Mouse (Mus musculus) intestine, postnatal 0 days (tissue): ENCODE results near the gene Abtb2. TPM values are rescaled to one million over a fixed set of nuclear protein-coding genes. Genes with fewer than 3 reads are reported as not detected.

Experiments used
- ATAC-seq: fragments of 200-750 bp; cut with Nextera tagmentation; 2 replicates; pipeline ENCODE4 v1.8.0; 2017; ENCODE audit warnings: mild to moderate bottlenecking, moderate TSS enrichment, moderate library complexity
- H3K27ac ChIP-seq: fragments of 300-500 bp; sonication (generic); 2 replicates; pipeline ENCODE4 v1.5.1; 2014; ENCODE audit warnings: mild to moderate bottlenecking, low read depth, low read length, moderate library complexity
- H3K27me3 ChIP-seq: fragments of 300-500 bp; sonication (generic); replicated peaks from 2 replicates; pipeline ENCODE4 v1.6.1; 2014; ENCODE audit warnings: low read length, mixed read lengths; ENCODE audit not compliant: control insufficient read depth, insufficient read depth
- H3K36me3 ChIP-seq: fragments of 300-500 bp; sonication (generic); 2 replicates; pipeline ENCODE4 v1.6.1; 2014; ENCODE audit warnings: mild to moderate bottlenecking, moderate library complexity; ENCODE audit not compliant: control insufficient read depth, insufficient read depth
- H3K4me1 ChIP-seq: fragments of 300-500 bp; sonication (generic); replicated peaks from 2 replicates; pipeline ENCODE4 v1.6.1; 2014; ENCODE audit warnings: antibody characterized with exemption, low read length, mixed read lengths; ENCODE audit not compliant: control insufficient read depth, insufficient read depth
- H3K4me2 ChIP-seq: fragments of 300-500 bp; sonication (generic); replicated peaks from 2 replicates; pipeline ENCODE4 v1.6.1; 2014; ENCODE audit warnings: low read depth, mild to moderate bottlenecking, moderate library complexity
- H3K4me3 ChIP-seq: fragments of 300-500 bp; sonication (generic); 2 replicates; pipeline ENCODE4 v1.5.1; 2014; ENCODE audit warnings: low read depth, low read length
- H3K9ac ChIP-seq: fragments of 300-500 bp; sonication (generic); 2 replicates; pipeline ENCODE4 v1.6.1; 2014; ENCODE audit warnings: mild to moderate bottlenecking, low read depth, low read length
- H3K9me3 ChIP-seq: fragments of 300-500 bp; sonication (generic); 2 replicates; pipeline ENCODE4 v1.6.1; 2016; ENCODE audit warnings: mixed run types; ENCODE audit not compliant: control insufficient read depth
- CTCF ChIP-seq: sonication (generic); IDR thresholded peaks from 2 replicates; pipeline ENCODE4 v1.5.1; 2016; ENCODE audit warnings: low read depth, mild to moderate bottlenecking, control low read depth, antibody characterized with exemption, moderate library complexity
- WGBS: fragments of 180-500 bp; shearing (Covaris S2); extraction: QIAGEN DNeasy Blood & Tissue Kit; methylation state at CpG from one replicate; pipeline ENCODE4 v1.1.7; 2014; 5-methylcytosine and 5-hydroxymethylcytosine counted together
- polyA plus RNA-seq: library from polyadenylated mRNA; unstranded; fragments of >200 nt; fragmentation: Nextera tagmentation; extraction: Ambion mirVana; gene quantifications from 2 replicates; pipeline ENCODE4 v1.2.1, GENCODE M21; 2015

Gene Abtb2
- polyA plus RNA-seq, 1 experiment from 2014 or later = 3.8 TPM

DNA sequence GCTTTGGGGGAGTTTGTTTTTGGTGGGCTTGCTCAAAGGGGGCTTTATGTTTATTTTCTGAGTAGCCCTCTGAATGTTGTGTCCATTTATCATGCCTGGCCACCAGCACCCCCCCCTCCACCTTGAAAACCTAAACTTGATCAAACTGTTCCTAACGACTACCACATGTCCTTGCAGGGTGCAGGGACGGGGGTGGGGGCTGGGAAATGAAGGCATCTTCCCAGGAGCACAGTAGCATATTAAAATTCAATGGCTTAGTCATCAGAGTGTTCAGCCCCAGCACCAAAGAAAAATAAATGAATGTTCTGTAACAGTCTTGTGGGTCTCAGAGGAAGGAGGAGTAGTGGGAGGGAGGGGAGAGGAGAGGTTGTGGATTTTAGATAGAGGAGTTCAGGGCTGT, 73.6 kb downstream of the Abtb2 start:
- Histone ChIP-seq H3K9ac (no peak overlapping the region), H3K4me3 (no peak overlapping the region), H3K9me3 (no peaks in the 10 kb centered on the region), H3K27me3 (no peaks in the 10 kb centered on the region), H3K4me1 (no peaks in the 10 kb centered on the region), H3K4me2 (no peak overlapping the region), H3K36me3 (no peaks in the 10 kb centered on the region), H3K27ac (no peak overlapping the region)
- no peak for ATAC-seq
- no peak for TF ChIP-seq CTCF
- WGBS = 54% methylated on average over 2 of the region's 2 CpGs

DNA sequence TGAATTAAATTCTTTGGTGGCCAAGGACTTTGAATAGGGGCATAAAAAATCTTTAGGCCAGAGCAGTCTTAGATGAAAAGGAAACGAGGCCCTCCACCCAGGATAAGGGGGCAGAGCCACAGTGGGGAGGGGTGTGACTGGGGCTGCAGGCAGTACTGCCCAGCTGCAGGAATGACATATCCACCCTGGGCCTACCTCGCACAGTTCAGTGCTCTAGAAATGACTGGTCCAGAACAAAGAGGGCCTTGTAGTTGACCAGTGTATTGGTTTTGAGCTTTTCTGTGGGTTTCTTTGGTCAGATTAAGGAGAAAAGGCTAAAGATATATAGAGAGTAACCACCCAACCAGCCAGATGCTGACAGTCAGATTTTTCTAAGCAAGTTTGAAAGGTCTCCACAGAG, 74.8 kb downstream of the Abtb2 start:
- no peak for ATAC-seq
- no peak overlapping the region for H3K27ac ChIP-seq
- no peak overlapping the region for H3K4me3 ChIP-seq
- no peaks in the 10 kb centered on the region for H3K27me3 ChIP-seq
- H3K9ac ChIP-seq = no peak overlapping the region
- TF ChIP-seq CTCF = no peak
- WGBS = 49% methylated on average over 2 of the region's 2 CpGs
- no peaks in the 10 kb centered on the region for H3K4me1 ChIP-seq
- H3K4me2 ChIP-seq = no peak overlapping the region
- H3K36me3 ChIP-seq = no peaks in the 10 kb centered on the region
- no peaks in the 10 kb centered on the region for H3K9me3 ChIP-seq

DNA sequence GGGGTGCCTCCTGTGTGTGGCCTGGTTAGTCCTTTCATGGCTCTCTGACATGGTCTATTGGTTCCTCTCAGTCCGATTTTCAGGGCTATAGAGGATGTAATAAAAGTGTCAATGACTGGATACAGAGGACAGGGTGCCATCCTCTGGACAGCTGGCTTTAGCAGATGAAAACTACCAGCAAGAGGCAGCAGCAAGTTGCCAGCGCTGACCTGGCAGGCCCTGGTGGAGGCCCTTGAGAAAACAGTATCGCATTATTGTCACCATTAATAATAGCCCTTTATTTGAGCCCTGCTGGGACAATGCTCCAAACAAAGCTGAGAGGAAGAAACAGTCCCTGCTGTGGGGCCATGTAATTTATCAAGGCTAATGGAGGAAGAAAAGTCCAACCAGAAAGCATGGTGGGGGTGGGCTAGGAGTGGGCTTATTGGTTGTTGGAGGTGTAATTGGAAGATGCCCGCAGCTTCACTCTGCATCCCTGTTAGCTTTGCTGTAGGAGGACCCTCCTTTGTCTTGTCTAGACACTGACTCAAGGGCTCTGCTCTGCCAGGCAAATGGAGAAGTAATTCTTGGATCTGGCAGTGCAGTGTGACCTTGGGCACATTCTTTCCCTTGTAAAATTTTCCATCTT, 77.6 kb downstream of the Abtb2 start:
- H3K27me3 ChIP-seq = no peaks in the 10 kb centered on the region
- 66% methylated on average over 4 of the region's 4 CpGs for WGBS
- no peak for TF ChIP-seq CTCF
- H3K36me3 ChIP-seq = no peaks in the 10 kb centered on the region
- H3K9me3 ChIP-seq = no peaks in the 10 kb centered on the region
- no peak overlapping the region for H3K4me2 ChIP-seq
- H3K4me1 ChIP-seq = no peaks in the 10 kb centered on the region
- H3K9ac ChIP-seq = no peak overlapping the region
- H3K4me3 ChIP-seq = no peak overlapping the region
- H3K27ac ChIP-seq = no peak overlapping the region
- no peak for ATAC-seq

DNA sequence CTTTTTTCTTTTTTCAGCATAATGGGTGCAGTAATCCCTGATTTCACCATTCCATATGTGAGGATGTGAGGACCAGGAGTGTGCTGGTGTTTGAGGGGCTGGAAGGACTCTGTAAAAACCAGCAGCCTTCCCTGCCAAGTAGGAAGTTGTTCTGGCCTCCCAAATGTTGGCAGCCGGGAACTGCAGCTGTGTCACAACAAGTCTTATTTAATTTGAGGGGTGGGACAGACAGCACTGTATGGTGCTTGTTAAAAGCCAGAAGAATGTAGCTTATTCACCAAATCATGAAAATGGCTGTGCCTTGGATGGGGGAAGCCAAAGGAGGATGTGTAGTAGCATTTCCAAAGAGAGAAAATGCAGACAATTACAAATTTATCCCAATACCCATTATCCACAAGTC, 78.3 kb downstream of the Abtb2 start:
- H3K4me2 ChIP-seq = no peak overlapping the region
- no peak for TF ChIP-seq CTCF
- no peaks in the 10 kb centered on the region for H3K9me3 ChIP-seq
- H3K4me1 ChIP-seq = no peaks in the 10 kb centered on the region
- 64% methylated on average over 1 of the region's 1 CpGs for WGBS
- H3K27ac ChIP-seq = no peak overlapping the region
- ATAC-seq = no peak
- no peaks in the 10 kb centered on the region for H3K27me3 ChIP-seq
- no peak overlapping the region for H3K4me3 ChIP-seq
- no peak overlapping the region for H3K9ac ChIP-seq
- no peaks in the 10 kb centered on the region for H3K36me3 ChIP-seq

DNA sequence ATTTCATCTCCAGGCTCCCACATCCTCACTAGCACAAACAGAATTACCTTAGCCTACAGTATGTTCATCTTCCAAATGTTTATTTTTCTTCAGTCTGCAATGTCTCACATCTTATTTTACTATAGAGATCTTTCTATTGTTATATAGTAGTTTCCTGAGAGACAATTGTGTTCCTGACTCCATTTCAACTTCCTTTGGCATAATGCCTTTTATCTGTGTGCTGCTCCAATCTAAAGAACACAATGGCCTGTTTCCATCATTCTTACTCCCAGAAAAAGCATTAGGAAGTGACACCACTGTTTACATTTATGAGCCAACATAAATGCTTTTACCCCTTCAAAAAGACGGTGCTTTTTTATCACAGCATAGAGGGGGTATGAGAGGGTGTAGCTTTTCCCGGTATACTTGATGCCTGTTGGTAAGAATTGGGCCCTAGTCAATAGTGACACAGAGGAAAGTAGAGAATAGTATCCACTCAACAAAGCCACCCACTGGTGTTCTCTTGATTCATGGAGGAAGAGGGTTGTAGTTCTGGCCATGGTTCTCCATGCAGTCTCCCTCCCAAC, 84.3 kb downstream of the Abtb2 start:
- WGBS = 48% methylated on average over 2 of the region's 2 CpGs
- H3K36me3 ChIP-seq = no peaks in the 10 kb centered on the region
- ATAC-seq = no peak
- H3K4me2 ChIP-seq = no peak overlapping the region
- H3K27ac ChIP-seq = no peak overlapping the region
- no peaks in the 10 kb centered on the region for H3K9me3 ChIP-seq
- no peak for TF ChIP-seq CTCF
- H3K27me3 ChIP-seq = no peaks in the 10 kb centered on the region
- no peak overlapping the region for H3K4me3 ChIP-seq
- no peak overlapping the region for H3K9ac ChIP-seq
- no peaks in the 10 kb centered on the region; the same call in 1 of the 2 replicates for H3K4me1 ChIP-seq

DNA sequence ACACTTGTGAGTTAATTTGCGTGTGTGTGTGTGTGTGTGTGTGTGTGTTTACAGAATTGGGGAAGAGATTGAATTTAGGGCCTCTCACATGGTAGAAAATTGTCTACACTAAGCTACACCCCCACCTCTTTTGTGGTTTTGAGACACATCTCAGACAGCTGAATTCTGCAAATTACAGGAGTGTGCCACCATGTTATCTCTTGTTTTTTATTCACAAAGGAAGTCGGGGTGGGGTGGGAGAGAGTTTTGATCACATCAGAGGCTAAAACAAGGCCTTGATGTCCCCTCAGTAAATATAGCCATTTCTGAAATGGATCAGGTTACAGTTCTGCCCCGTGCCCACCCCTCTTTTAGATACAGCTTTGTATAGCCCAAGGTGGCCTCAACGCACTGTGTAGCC, 86.0 kb downstream of the Abtb2 start:
- 81% methylated on average over 4 of the region's 4 CpGs for WGBS
- H3K27ac ChIP-seq = no peak overlapping the region
- H3K4me1 ChIP-seq = no peaks in the 10 kb centered on the region; the same call in 1 of the 2 replicates
- no peak overlapping the region for H3K9ac ChIP-seq
- TF ChIP-seq CTCF = no peak
- no peak overlapping the region for H3K4me3 ChIP-seq
- H3K4me2 ChIP-seq = no peak overlapping the region
- H3K36me3 ChIP-seq = no peaks in the 10 kb centered on the region
- no peaks in the 10 kb centered on the region for H3K9me3 ChIP-seq
- no peak for ATAC-seq
- H3K27me3 ChIP-seq = no peaks in the 10 kb centered on the region
